Mouse (Mus musculus) heart, adult 18-20 months (tissue): ENCODE measurements around the gene Cryge. TPM values are rescaled to one million over a fixed set of nuclear protein-coding genes. Genes with fewer than 3 reads are reported as not detected.
"Not testable (repeated sequence)": the region's sequence is repeated elsewhere in the genome, so short reads cannot be mapped to it uniquely, and the experiment has no call there.

Source experiments
- DNase-seq, 2 experiments: peaks; one replicate each; pipeline ENCODE4 v3.0.0; 2021 to 2022; ENCODE audit warnings: mixed read lengths in 1 of 2
- long read RNA-seq, 2 experiments: library from polyadenylated mRNA; stranded (forward); transcript quantifications; one replicate each; pipeline ENCODE4 v2.0.0; 2021
- total RNA-seq, 2 experiments: library from RNA; stranded (reverse); gene quantifications; 2 replicates each; pipeline ENCODE4 v1.2.3; 2021

The Cryge gene
- not detected for total RNA-seq
- long read RNA-seq, experiment 1: 0 reads
- long read RNA-seq, experiment 2: 0 reads

DNA sequence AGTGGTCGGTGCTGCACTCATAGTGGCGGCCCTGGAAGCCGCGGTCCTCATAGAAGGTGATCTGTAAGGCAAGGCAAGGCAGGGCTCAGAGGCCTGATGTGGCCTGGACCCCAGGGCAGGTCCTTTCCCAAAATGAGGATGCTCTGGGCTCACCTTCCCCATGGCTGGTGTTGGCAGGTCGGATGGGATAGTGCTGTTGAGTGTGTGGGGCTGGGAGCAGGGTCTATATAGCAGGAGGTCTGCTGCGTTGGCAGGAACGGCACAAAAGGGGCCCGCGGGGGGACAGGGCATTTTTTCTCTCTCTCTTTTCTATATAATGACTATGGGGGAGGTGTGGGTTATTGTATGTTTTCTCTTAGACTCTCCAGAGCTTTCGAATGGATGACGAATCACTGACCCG is at the start of gene Cryge:
Cryge (minus strand) TSS at position 198 of the 400 bp plus-strand sequence.
- not testable (repeated sequence) for DNase-seq

DNA sequence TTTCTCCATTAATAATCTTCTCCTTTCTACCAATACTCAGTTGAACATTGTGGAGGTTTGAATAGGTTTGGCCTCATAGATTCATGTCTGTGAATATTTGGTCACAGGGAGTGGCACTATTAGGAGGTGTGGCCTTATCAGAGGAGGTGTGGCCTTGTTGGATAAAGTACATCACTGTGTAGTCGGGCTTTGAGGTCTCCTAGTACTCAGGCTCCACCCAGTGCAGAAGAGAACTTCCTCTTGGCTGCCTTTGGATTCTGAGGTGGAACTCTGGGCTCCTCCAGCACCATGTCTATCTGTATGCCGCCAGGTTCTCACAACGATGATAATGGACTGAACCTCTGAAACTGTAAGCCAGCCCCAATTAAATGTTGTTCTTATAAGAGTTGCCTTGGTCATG is 46.0 kb upstream of the Cryge start:
- no peak for DNase-seq

DNA sequence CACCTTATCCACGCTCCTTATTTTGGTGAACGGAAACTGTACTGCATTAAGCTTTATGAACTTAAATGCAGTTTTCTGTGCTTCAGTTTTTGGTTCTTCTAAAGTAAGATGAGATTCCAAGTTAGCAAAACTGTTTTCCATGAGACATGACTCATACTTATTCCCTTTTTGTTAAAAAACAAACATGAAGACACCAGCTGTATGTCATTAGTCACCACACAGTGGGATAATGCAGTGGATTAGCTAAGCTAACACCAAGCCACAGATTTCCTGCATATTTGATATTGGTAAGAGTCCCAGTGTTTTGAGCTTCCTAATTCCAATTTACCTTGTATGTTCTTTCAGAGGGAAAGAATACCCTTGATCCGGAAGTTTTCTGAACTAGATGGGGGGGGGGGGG is 40.6 kb upstream of the Cryge start:
- no peak for DNase-seq

DNA sequence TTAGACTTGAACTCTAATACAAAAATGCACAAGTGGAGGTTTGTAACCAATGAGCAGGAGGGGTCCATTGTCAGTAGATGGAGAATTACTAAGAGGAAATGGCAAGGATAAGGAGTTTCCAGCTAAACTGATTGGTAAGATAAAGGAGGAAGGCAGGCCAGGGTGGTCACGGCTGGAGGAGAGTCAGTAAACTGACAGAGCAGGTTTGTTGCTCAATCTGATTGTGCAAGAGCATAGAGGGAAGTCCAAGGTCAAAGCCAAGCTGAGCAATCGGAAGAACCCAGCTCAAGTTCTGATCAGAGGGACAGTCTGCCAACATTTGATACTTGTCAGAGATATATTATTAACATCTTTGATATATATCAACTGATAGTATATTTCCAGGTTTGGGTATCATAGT is 39.4 kb upstream of the Cryge start:
- DNase-seq: peak; percentile 47 to 54

DNA sequence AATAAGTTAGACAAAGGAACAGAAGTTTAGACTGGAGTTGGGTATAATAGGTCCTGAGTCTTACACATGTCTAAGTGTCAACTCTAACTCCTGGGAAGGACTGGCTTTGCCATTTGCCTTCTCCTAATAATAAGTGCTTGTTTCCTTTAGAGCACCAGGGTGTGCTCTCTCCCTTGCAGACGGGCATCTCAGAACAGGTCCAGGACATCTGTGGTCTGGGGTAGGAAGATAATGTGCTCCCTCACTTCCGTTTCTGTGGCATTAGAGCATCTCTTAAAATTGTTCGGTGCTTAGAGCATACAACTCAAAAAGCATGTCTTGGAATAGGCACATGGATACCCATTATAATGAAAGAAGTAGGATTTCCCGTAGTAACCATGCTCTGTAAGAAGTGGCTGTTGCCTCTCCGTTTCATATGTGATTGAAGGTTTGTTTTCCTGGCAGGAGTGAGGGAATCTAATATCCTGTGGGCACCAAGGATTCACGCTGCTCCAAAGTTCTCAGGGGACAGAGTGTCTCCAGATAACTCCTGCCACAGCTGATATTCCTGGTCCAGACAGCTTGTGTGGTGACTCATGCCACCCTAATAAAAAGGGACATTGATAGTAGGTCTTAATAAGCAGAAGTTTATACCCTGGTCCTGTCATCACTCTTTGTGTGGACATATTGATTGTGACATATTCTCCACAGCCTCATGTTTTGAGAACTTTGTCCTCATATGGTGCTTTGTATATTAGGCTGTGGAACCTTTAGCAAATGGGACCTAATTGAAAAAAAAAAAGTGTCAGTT is 37.8 kb upstream of the Cryge start:
- no peak for DNase-seq

DNA sequence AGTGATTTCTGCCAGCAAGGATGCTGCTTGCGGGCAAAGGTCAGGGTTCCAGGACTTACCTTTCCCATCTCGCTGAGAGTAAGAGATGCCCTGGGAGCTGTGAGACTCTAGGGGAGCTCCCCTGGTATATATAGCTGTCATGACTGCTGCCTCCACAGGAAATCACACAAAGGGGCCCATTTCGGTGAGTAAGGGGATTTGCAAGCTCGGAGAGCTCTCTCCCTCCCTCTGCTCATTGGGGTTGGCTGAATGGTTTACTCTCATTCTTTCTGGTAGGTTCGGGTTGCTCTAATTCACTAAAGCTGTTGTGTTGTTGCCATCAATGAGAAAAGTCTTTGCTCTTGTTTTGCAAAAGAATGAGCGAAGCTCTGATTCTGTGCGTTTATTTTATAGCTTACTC is 31.2 kb upstream of the Cryge start, which contains the start of gene Crygb:
Crygb (minus strand) TSS at position 101 of the 400 bp plus-strand sequence.
- DNase-seq: no peak

DNA sequence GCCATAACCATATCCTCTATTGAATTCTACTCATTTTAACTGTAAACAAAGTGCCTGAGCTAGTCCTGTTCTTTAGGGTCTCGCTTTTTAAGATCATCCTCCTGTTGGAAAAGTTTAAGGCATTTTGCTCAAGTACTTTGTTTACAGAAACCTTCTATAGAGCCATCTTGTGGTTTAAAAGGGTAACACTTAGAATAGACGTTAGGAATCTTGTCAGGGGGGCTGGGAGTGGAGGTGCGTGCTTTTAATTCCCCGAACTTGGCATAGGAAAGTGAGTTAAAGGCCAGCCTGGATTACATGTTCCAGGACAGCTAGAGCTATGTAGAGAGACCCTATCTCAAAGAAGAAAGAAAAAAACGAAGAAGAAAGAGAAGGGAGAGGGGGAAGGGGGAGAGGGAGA is 24.7 kb upstream of the Cryge start:
- peak in 1 of 2 experiments; percentile 12 for DNase-seq

DNA sequence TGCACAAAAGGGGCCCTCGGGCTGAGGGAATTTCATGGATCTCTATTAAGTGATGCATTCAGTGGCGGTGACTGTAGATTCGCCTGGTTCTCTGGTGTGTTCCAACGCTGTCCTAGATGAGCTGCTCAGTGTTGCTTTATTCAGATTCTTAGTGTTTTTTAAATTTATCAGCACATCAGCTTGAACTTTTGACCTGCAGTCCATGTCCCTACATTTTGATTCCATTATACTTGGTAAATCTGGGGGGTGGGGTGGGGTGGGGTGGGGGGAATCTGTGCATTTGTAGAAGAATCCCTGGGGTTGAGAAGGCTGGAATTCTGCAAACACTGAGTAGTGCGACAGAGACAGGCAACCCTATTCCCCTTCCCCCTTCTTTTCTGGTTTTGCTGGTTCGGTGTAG is 22.6 kb upstream of the Cryge start, which contains the start of gene Crygc:
Crygc (minus strand) TSS at position 101 of the 400 bp plus-strand sequence.
- DNase-seq: no peak

DNA sequence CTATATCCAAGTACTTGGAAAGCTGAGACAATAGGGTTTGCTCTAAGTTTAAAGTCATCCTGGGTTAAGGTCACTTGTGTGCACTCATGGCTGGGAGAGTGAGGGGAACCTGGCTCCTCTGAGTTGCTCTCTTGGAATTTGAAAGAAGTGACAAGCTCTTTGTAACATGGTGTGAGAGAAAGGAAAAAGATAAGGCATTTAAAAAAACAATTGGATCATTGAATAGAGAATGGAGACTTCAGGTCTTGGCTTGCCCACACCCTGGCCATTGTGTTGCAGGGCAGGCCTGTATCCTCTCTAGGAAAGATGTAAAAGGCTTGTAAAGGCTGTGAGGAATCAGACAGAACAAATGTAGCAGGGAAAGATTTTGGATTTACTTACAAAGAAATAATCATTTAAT is 16.9 kb upstream of the Cryge start:
- no peak for DNase-seq

DNA sequence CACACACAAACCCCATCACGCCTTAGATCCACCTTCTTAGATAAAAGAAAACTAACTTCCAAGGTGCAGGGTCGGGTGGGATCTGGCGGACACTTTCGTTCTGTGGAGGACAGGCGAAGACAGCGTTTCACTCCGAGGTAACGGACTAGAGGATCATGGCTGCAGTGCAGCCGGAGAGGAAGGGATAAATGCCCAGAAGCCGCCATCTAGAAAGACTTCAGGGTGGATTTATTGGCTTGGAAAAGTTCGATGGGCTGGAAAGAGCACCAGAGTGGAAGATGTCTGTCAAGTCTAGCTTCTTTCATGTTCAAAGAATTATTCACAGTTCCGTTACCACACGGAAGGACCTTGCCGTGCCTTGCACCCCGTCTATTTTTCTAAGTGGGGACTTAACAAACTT is 13.3 kb upstream of the Cryge start:
- no peak for DNase-seq

DNA sequence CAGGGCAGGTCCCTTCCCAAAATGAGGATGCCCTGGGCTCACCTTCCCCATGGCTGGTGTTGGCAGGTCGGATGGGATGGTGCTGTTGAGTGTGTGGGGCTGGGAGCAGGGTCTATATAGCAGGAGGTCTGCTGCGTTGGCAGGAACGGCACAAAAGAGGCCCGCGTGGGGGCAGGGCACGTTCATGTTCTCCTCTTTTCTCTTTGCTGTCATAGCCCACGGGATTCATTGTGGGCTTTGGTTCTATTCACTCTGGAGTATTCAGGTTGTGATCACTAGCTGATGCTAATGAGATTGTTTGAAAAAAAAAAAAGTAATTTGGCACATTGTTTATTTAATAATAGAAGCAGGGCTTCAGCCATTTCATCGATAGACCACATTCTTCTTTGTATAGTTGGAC is 12.4 kb upstream of the Cryge start, which contains the start of gene Crygd:
Crygd (minus strand) TSS at position 101 of the 400 bp plus-strand sequence.
- no peak for DNase-seq

DNA sequence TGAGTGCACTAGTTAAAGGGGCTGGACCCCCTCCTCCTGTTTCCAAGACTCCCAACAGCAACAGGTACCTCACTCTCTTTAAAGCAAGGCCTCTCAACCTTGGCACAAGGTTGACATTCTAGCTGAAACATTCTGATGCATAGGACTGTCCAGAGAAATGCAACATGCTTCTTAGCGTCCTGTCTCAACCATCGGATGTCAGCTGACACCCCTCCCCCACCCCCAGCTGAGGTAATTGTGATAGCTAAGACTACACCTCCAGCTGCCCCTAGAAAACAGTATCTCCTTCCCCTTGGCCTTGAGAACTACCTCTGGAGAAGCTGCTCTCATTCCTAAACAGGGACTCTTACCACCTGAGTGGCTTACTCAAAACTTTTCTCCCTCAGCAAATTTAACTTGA is 1.2 kb upstream of the Cryge start:
- no peak for DNase-seq

DNA sequence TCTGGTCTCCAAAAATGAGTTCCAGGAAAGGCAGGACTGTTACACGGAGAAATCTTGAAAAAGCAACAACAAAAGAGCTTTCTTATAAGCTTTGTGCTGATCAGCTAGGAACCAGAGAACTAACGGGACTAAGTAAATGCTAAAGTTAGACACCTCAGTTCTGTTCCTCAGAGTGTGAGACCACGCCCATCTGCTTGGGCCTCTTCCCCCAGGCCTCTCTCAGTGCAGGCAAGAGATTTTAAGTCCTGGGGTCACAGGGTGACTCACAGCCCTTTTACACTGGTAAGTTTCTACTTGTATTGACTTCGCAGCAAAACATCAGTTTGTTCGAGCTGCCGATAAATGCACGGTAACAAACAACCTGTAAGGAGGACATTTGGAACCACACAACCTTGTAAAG is 747 bp upstream of the Cryge start:
- no peak for DNase-seq

DNA sequence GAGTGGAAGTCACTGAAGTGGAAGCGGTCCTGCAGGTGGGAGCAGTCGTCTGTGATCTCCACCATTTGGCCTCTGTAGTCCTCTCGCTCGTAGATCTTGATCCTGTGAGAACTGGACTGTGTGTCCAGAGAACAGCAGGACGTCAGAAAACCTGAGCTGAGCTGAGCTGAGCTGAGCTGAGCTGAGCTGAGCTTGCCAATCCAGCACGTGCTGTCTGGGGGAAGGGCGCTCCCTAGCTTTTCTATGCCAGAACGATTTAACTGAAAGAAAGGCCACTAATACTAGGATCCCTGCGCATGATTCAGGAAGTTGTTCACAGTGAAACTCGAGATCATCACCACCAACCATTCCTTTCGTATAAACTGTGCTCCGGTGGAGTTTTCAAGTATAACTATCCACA is 2.2 kb downstream of the Cryge start:
- DNase-seq: peak in 1 of 2 experiments; percentile 9

DNA sequence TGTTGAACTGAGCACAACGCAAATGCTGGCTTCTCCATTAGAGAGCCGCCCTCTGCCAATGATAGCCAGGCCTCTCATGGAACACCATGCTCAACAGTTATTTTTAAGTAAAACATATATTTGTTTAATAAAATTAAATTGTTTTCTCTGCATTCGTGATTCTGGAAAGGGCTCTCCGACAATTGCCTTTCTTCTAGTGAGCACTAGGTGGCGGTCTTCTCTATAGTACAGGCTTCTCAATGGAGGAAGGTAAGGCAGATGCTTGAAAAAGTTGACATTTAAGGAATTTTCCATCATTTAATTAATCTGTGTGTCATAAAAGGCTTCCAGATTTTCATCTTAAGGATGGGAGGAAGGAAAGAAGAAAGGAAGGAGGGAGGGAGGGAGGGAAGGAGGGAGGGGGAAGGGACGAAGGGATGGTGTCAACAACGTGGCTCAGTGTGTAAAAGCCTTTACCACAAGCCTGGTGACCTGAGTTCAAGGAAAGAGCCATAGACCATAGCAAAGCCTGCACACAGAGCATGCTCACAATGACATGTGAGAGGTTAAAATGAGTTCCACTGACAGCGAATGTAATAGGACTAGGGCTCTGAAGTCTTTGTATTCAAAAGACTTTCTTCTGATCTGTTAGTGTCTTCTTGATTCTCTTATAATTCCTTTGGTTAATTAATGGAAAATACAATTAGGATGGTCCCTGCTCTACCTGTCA is 4.4 kb downstream of the Cryge start:
- peak; percentile 13 to 61 for DNase-seq

DNA sequence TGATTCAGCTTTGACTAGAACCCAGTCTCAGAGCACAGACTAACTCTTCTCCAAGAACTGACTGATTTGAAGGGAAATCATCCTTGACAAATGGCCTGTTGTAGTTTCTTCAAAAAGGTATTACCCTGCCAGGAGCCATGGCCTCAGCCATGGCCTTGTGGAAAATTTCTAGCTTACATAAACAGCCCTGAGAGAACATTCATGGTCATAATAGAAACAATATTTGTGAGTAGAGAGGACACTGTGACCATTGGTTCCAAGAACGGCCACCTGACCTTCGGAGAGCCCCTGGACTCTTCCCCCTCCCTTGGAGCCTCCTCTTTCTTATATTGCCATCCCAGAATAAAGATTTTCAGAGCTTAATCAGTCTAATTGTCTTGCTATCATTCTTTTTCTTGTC is 7.5 kb downstream of the Cryge start:
- no peak for DNase-seq

DNA sequence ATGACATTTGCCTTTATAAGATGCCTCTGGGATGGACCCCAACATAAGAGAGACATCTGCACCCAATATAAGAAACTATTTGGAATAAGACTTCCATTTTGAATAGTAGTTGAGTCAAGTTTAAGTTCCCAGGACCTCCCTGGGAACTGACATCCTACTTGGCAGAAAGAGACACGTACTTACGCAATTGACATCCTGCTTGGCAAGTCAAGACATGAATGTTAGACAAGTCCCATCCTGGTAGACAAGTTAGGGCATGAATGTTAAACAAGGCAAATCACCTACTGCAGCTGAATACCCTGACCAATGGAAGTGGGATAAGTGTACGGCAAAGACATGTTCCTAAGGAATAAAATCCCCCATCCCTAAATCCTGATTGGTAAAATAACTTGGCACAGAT is 9.1 kb downstream of the Cryge start:
- DNase-seq: no peak

DNA sequence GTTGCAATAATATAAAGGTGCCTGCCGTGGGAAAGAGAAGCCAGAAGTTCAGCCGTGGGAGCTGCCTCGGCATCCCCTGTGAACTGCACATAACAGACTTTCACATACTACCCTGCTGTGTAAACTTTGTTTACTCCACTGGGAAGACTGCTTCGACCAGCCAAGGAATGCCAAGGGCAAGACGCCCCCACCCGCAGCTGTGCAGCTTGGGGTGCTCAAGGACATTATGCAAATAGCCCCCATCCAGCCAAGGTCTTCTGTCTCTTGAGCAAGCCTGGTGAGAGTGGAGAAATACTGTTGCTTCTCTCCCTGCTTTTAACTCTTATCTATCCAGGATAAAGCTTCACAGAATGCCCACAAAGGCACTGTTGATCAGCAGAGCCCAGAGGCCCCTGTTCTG is 10.1 kb downstream of the Cryge start:
- DNase-seq: no peak

DNA sequence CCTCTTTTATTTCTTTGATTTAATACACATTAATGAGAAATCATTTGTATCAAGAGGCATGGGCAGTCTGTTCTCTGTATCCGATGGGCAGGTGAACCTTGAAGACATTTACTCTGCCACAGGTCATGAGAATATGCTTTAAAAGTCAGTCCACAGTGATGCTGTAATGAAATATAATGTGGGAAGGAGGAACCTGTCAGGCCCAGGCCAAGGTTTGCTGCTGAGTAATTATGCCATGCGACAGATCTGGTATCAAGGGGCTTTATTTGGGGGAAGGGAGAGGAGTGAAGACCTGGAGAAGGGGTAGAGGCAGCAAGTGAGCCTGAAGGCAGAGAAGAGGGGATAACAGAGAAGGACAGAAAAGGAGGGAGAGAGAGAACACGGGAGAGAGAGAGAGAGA is 11.3 kb downstream of the Cryge start:
- no peak for DNase-seq

DNA sequence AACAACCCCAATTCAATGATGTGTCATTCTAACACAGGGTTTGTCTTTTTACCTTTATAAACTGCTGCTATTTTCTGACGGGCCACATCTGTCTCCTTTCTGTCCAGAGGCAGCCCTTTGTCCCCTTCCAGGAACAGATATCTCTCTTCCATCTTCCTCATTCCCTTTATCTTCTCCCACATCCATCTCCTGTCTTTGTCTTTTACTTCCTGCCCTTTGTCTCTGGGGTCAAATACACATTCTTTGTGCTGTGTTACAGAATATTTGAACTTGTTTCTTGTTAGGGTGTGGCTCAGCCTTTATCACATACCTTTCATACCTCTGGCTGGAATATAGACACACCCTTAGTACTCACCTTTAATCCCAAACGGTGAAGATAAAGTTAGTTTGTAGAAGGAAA is 13.4 kb downstream of the Cryge start:
- no peak for DNase-seq

DNA sequence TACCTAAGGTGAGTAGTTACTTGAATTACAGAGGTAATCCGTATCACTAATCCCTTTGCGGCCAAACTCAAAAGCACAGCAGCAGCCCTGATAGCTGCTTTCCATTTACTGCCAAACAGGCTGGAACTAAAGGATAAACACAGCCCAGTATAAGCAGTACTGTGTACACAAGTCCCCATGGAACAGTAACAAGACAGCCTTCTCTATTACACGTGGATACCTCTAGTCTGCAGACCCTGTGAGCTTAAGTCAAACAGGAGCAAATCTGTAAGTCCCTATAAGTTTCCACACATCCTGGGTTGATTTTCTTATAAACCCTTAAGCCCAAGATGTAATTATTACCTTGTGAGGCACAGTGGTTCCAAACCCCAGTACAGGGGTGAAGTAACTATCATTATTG is 15.4 kb downstream of the Cryge start:
- DNase-seq: no peak

DNA sequence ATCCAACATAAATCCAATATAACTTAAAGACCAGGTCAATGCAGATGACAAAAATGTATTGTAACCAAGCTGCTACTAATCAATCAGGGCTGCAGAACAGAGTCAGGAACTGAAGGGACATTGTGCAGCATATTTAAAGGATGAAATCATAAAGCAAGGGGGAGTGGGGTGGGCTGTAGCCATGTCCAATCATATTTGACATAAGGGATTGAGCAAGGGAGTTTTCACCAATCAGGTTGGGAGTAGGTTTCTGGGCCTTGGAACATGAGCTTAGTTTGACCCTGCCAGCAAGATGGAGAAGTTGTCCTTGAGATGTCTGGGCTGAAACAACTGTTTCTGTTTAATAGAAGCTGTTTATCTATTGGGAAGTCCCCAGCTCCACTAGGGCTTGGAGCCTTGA is 18.3 kb downstream of the Cryge start, which contains the start of gene Akr1cl:
Akr1cl (minus strand) TSS at position 119 of the 400 bp plus-strand sequence.
- DNase-seq: no peak

DNA sequence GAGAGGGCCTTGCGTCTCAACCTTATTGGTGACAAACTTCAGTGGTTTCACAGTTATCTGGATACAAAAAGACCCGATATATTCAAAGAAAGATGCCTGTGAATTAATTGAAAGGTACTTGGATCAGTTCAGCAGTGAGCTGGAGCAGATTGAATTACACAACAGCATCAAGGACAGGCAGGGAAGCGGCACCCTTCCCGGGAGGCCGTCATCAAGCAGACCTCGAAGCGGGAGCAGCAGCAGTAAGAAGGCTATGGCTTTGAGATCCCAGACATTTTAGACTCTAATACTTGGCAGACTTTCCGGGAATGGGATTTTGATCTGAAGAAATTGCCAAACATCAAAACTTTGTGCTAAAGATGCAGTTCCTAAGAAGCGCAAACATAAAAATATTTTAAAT is 22.7 kb downstream of the Cryge start:
- no peak for DNase-seq
